Mouse (Mus musculus) ovary, postnatal 36 days (tissue): ENCODE measurements around the gene Adarb1.

Experiments used
- DNase-seq: peaks from one replicate; pipeline ENCODE4 v3.0.0; 2022; ENCODE audit warnings: low spot score, mixed read lengths

The Adarb1 gene

DNA sequence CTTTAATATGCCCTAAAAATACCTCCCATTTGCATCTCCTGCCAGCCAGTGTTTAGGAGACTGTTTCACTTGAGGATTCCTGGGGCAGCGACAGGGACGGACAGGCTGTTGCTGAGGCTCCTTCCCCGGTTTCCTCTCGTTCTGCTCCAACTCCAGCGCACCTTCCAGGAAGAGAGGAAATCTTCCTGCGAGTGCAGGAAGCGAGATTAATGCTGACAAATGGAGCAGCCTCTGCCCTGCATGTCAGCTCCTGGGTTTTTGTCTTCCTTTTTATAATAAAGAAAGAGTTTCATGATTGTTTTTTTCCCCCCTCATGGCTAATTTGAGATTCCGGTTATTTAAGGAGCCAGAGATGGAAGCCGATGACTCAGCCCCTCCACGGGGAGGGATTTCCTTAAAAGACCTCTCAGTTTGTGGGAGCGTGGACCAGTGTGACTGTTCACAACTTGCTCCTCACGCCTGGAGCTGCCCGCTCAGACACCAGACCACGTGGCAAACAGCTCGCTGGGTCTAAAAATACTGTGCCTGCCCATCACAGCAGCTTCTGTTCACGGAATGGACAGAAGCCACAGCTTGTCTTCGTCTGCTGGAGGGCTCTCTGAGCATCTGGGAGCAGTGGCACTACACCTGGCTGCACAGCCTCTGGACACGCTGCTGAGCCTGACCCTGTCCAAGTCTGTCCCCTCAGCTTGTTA is 16.5 kb upstream of the Adarb1 start:
- DNase-seq: no peak

DNA sequence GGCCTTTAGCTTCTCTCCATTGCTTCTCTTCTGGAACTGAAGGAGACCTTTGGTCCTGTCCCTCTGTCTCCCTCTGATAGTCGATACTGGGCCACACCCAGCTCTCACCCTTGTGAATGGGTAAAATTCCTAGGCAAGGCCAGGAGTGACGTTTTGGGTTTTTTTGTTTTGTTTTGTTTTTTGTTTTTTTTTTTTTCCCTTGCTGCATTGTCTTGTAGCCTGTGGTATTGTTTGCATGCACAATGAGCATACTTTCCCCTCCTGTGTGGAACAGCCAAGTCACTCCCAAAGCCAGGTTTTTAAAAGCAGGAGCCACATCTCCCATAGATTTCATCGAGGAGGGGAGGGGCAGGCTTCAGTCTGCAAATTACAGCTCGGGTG is 16.0 kb upstream of the Adarb1 start:
- no peak for DNase-seq

DNA sequence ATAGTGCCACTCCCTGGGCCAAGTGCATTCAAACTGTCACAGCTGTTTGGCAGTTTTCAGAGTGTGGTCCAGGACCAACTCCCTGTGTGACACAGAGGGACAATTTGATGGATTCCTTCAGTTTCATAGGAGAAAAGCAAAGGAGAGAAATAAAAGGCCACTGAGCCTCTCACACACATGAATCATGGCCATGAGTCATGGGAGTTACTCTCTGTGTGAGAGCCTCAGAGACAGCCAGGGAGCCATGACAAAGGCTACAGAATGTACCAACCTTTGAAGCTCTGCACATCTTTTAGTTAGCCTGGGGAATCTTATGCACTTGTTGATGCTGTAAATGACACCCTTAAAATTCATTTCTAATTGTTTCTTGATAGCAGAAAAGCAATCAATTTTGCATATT is 12.7 kb upstream of the Adarb1 start:
- DNase-seq: no peak

DNA sequence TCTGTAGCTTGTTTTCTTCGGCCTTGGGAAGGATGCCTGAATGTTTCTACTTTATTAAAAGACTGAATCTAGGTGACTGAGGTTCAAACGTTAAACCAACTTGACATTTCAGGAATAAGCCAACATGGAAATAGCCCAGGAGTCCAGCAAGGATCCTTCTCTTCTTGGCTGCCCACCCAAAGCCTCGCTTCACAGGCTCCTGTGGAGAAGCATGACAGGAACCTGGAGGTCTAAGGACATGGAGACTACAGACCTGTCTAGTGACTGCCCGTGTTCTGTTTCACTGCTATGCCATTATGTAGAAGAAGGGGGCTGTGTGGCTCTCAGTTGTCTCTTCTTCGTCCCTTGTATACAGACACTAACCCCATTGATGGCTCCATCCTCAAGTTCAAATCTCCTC is 11.9 kb upstream of the Adarb1 start:
- no peak for DNase-seq

DNA sequence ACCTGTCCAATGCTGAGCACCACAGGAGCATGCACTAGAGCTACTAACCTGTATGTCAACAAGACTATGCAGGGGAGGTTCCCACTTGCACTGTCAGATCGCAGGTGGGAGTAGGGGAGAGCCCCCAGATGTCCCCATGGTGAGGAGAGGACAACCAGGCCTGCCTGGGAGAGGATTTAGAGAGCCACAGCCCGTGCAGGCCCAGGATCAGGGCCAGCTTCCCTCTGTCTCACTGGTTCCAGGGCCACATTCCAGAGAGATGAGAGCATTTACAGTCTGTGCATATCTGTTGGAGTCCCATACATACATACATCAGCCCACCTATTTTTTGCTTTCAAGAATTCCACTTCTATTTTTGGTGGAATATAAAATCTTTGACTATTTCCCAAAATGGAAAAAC is 9.5 kb upstream of the Adarb1 start:
- no peak for DNase-seq

DNA sequence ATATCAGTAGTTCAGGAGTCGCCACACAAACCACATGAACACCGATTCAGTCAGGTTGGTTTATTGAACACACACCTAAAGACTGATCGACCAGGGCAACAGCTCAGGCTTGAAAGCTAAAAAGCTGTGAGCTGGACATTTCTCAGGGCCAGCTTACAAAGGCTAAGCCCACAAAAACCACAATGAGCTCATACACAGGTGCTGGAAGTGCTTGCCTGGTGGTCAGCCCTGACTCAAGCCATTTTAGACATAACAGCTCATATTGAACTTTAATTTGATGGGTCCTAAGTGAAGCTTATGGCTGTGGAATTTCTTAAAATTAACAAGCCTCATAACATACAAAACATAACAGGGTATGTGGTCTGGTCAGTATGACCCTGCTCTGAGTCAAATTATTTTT is 2.1 kb upstream of the Adarb1 start:
- no peak for DNase-seq

DNA sequence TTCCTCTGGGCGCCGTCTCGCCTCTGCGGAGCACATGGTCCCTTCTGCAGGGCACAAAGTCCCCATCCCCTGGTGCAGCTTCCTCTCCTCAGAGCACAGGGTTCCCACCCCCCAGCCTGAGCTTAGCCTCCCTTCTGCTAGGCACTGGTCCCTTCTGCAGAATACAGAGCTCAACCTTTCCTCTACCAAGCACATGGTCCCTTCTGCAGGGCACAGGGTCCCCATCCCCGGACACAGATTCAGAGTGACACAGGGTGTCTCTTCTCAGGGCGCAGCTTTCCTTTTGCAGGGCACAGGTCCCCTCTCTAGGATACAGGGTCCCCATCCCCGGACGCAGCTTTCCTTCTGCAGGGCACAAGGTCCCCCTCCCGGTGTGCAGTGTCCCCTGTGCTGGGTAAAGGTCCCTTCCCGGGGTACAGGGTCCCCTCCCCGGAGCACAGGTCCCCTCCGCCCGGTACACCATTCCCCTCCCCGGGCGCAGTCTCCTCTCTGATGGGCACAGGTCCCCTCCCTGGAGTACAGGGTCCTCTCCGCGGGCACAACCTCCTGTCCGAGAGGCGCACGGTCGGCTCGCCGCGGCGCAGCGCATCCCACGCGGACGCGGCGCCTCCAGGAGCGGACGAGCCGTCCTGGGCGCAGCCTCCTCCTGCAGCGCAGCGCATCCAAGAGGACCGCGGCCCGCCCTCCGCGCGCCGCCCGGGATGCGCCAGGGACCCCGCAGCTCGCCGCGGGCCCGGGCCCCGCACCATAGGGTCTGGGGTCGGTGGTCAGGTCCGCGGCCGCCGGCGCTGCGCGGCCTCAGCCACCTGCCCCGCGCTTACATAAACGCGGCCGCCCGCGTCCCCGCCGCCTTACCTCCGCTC is 599 bp downstream of the Adarb1 start:
- peak; percentile 45 for DNase-seq

DNA sequence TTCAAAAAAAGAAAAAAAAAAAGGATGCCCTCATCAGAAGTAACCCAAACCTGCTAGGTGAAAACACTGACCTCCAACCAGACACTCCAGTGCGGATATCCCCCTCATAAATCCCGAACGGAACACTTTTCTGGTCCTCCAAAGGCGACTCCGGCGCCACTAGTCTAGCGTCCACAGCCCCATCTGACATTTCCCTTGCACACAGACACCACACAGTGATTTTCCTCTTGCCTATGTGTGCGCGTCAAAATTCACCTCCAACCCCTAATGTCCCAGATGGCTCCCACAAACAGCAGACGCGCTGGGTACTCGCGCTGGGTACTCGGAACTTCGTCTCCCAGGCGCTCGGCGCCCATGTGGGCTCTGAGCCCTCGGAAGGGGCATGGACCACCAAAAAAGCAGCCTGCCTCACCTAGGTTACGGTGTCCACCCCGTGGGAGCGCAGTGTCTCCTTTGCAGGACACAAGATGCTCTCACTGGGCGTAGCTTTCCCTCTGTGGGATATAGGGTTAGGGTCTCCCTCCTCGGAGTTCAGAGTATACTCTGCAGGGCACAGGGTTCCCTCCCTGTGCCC is 1.3 kb downstream of the Adarb1 start:
- DNase-seq: no peak

DNA sequence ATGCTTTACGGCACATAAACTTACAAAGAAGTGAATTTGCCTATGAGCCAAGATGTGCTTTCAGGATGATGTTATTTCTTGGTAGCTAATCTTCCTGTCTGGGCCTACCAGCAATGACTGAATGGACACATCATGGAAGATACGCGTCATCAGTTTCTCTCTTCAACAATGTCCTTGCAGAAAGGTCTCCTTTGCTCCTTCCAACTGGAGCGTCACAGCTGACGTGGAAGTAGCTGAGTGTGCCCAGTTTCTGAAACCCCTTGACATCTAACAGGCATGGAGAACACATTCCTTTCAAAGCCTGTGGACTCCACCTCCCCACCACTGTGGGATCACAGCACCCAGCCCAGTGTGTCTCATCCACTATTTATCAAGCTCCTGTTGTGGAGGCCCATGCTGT is 2.2 kb downstream of the Adarb1 start:
- DNase-seq: no peak

DNA sequence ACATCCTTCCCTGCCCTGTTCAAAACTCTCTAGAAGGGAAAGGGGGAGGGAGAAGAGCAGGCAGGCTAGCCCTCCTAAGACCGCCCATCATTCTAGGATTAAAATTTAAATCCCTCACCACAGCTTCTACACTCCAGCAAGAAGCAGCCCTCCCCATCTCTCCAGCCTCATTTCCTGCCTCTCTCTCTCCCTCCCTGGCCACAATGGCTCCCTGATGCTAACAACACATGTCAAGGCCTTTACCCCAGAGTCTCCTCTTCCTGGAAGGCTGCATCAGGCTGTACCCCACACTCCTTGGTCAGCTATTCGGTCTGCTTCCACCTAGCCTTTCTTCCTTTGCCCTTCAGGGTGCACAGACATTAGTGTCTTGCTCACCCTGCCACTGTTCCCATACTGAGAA is 4.3 kb downstream of the Adarb1 start:
- DNase-seq: no peak

DNA sequence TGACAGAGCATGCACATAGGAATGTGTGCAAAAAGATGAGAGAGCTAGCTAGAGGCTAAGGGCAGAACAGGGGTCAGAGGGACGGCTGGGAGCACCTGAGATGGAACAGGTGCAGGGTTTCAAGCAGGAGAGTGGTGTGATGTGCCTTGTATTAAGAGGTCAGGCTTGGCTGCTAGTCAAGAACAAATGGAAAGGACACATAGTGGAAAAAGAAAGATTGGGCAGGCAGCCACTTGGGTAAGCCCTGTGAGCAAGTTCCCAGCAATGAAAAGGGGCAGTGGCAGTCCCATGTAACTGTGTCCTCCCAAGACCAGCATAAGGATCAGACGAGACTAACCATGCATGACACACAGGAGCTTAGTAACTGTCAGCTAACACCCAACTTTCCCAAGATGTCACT is 8.9 kb downstream of the Adarb1 start:
- DNase-seq: no peak

DNA sequence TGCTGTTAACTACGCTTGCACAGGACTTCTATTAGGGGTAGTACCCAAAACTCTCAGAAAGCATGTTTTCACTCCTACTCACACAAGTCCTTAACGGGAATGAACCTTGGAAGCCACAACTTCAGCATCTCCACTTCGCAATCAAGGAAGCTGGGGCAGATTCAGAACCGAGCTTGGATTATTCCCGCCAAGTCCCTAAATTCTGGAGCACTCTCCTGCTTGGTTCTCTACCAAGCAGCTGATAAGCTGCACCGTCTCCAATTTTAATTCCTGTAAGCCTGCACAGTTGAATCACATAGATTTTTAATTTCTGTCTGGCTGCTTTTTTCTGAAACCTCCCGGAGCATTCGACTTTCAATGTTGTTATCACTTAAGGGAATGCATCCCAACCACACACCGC is 9.8 kb downstream of the Adarb1 start:
- no peak for DNase-seq

DNA sequence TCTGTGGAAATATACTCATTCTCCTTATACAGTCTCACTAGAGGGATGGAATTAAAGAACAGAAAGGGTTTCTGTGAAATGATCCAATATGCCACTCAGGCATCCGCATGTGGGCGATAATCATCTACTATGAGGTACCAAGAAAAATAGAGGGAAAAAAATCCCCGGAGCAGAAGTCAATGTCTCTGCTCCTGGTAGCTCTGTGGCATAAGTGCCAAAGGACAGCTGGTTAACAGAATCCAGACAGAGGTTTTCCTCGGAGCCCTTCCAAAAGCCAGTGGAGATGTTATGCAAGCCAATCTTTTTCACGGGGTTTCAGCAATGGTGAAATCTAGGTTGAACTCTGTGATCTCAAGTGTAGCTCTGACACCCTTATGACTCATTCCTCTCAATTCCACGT is 11.6 kb downstream of the Adarb1 start:
- no peak for DNase-seq

DNA sequence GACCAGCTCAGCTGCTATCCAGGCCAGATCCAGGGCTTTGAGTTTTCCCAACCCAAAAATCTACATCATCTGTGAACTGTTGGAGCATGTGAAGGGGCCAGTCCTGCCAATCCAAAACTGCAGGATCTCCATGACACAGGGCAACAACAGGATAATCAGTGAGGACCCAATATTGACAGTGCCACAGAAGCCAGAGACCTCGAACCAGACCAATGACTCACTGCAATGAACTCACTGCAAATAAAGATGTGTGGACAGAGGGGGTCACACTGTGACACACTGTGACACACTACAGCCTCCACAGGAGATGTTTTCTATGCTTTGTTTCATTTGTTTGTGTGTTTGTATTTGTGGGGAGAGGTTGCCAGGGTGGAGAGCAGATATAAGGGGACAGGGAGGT is 15.6 kb downstream of the Adarb1 start:
- no peak for DNase-seq

DNA sequence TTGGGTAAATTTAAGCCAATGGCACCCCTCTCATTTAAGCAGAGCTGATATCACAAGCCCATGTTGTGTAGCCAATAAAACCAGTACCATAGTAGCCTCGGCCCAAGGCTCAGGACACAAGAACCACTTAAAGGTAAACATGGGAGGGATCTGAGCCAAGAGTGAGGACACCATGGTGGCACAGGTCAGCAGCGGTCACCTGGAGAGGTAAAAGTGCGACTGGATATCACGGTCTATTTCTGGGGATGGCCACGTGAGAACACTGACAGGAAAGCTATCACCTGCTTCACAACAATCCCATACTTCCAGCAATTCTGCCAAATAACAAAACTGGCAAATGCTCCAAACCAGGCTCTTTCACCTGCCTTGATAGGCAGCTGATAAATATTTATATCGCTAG is 17.0 kb downstream of the Adarb1 start:
- no peak for DNase-seq

DNA sequence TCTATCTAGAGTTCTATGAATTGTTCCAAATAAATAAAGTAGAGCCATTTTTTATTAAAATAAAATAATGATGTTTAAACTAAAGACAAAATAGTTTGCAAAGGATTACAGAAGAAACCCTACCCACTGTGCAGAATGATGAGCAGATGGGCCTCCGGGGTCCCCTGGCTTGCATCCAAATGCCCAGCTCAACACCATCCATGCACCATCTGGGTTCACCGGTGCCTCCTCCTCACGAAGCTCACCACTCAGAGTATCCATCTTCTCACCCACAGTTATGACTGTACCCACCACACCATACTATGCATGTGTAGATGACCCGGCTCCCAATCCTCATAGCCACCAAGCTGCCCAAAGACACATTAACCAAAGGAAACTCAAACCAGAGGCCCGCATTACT is 18.1 kb downstream of the Adarb1 start:
- no peak for DNase-seq

DNA sequence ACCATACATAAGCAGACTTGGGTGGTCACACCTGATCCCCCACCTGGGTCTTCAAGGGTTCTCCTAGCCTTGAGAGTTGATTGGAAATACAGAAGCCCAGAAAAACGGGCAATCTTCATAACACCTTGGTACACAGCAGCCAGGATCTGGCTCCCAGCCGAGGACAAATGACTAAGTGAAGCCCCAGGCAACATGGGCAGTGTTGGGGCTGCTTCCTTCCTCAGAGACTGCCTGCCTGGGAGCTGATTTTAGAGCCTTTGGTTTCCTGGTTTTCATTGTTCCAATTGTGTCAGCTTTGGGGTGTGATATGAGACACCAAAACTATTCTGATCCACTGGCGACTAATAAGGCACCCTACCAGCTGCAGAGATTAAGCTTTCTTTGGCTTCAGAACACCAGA is 20.0 kb downstream of the Adarb1 start:
- no peak for DNase-seq

DNA sequence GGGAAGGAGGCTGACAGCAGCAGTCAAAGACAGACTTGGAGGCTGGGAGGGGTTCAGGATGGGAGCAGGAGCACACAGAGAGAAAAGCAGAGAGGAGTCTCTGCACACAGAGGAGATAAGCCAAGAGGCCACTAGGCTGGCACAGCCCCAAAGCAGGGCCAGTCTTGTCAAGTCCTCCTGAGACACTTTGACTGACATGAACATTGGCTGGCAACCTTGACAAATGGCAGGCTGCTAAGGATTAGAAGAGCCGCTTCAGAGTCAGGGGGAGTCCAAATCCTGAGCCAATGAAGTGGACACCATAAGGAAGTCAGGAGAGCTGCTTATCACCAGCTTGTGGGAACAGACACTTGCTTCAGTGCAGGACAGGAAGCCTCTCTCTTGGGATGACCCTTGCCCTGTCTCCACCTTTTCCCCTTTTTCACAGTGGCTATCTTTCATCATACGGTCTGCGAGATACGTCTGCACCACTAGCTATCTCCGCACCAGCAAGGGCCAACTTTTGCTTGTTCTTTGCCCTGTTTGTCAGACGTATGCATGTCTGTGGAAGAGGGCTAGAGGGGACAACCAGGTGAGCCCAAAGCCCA is 20.9 kb downstream of the Adarb1 start:
- no peak for DNase-seq

DNA sequence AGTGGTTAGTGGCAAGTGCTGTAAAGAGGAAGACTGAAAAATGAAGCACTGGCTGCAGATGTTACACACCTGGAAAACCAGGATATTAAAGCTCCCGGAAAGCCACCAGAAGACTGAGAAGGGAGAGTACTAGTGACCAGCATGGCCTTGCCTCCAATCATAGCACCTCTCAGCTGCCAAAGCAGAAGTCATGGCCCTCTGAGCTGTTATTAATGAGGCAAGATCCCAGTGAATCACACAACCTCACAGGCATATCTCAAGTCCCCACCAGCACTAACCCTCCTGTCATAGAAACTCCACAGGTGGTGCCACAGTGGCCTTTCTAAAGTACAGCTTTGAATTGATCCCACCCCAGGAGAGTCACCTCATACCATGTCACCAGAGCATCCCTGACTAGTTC is 22.1 kb downstream of the Adarb1 start:
- DNase-seq: no peak

DNA sequence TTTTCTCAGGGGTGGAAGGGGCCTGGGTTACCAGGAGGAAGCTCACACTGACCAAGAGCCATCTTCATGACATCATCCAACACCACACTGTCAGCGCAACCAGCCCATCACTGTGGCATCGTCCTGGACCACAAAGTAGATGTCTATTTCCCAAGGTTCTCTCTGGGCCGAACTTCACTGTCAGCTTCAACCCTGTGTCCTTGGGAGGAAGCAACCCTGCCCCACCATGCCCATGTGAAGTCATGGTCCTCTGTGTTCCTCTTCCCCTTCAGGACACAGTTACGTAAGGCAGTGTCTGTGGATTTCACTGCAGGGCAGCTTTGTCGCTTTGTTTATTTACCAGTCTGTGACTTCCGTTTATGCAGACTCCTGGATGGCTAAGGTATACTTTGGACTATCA is 27.0 kb downstream of the Adarb1 start:
- DNase-seq: no peak

DNA sequence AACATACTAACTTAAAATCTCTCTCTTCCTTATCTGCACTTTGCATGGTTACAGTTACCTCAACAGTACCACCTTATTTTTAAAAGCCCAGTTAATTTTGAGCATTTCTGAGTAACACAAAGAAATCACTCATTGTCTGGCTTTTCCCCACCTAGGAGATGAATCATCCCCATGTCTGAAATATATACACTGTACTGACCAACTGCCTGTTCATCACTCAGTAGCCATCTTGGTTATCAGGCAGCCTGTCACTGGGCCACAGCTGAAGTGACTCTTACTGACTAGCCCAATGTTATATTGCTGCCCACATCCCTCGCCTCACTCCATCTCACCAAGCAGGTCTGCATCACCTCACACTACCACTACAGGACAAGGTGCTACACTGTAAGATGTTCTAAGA is 30.5 kb downstream of the Adarb1 start:
- DNase-seq: no peak

DNA sequence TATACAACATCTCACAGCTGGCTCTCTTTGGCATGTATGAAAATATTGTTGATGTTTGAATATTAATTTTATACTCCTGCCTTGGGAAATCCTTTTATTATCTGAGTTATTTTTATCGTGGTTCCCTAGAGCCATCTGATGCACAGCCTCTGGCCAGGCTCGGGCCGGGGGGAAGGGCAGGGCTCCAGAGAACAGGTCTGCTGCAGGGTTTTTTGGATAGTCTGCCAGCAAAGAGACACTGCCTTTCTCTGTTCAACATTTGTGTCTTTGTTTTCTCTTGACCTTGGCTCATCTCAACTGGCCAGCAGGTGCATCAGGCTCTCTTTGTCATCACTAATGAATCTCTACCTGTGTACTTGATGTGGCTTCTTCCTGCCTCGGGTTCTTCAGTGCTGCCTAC is 32.3 kb downstream of the Adarb1 start:
- DNase-seq: no peak

DNA sequence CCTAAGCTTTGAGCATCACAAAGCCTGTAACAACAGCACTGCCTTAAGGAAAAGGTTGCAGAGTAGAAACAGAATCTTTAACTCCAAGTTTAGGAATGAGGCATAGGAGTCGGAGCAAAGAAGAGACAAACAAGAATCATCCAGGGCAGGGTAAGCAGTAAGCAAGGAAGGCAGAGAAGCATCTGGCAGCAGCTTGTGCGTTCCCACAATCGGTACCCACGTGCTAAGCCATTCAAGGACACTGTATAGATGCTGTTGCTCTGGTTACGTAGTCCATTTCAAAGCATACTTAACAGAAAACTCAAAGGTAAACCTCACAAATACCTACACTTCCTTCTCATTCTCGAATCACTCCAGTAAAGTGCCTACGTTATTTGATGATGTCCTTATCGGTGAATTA is 35.0 kb downstream of the Adarb1 start:
- DNase-seq: no peak
